Mouse (Mus musculus): Measurements from ENCODE around the gene Flnc.

- no peak for TF ChIP-seq TAL1 (IDR thresholded peaks at IDR 0.05; ENCODE audit: low read length)
- no peak for TF ChIP-seq GATA1 (IDR thresholded peaks at IDR 0.05; ENCODE audit: low read length)
Observed at GRCm38 (mm10) chr6:29505493-29505892, 72.4 kb downstream of the Flnc start.
